Mouse (Mus musculus) monocyte, adult 5-6 weeks (primary cell): Measurements from ENCODE around the gene Dtnb. TPM values are rescaled to one million over a fixed set of nuclear protein-coding genes. Genes with fewer than 3 reads are reported as not detected.

Experiments
- ATAC-seq: fragments of 153-309, 156-312 bp; replicated peaks from 2 replicates; pipeline ENCODE4 v1.8.0; 2017; ENCODE audit warnings: mild to moderate bottlenecking; ENCODE audit not compliant: low TSS enrichment, insufficient number of reproducible peaks, severe bottlenecking, poor library complexity, low FRiP score
- total RNA-seq: library from RNA; stranded (forward); fragments of 200-1000, 200-491, 200-594 nt; gene quantifications from 3 replicates; pipeline ENCODE4 v1.2.3, GENCODE M21; 2017

Gene Dtnb
- total RNA-seq, 1 experiment from 2014 or later, result 16.8 TPM

DNA sequence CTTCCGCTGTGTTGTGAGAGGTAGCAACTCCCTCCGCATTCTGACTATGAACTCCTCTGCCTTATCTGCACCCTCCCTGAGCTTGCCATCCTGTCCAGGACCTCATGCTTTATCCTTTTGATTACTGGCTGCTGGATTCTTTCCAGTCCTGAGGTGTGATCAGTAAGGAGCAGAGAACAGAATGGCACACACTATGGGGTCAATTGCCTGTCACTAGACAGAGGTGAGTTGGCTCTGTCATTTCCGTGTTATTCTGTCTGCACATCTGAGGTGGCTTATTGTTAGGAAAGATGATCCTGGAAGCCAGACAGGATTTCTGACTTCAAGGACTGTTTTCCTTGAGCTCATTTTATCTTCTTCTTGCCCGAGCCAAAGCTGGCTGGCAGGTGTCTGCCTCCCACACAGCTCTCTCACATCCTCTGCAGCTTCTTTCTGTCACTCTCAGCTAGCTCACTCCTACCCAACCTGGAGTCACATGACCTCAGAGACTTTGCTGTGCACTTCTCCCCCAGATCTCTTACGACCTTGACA lies 3.7 kb upstream of the Dtnb start:
- ATAC-seq, result no peak

DNA sequence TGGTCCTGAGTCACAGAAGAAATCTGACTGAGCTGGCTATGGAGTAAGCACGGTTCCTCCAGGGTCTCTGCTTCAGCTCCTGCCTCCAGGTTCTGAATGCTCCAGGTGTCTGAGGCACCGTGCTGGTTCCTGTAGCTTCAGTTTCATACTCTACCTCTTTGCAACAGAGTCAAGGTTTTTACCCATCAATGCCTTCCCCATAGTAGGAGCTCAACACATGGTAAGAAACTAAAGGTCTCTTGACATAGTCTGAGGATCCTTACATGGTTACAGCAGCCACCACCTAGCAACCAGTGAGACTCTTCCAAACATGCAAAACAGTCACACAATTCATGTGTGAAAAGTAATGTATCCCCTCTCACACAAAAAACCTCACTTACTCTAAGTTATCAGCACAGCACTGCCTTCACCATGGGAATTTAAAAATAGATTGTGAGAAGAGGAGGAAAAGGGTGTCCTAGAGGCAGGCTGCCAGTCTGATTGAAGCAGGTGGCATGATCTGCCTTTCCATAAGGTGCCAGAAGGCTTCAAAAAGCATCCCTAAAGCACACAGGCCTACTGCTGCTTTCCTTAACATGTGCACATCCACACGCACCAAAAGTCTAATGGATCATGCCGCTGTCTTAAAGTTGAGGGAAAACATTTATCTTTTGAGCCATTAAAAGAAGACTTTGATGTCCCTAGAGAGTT lies 1.3 kb upstream of the Dtnb start:
- ATAC-seq, result no peak

- ATAC-seq, result 0 out of 2 replicates have a peak, but pooled peaks have one; percentile 29
Measured at GRCm38 (mm10) chr12:3572581-3573397, 608 bp downstream of the Dtnb start.

DNA sequence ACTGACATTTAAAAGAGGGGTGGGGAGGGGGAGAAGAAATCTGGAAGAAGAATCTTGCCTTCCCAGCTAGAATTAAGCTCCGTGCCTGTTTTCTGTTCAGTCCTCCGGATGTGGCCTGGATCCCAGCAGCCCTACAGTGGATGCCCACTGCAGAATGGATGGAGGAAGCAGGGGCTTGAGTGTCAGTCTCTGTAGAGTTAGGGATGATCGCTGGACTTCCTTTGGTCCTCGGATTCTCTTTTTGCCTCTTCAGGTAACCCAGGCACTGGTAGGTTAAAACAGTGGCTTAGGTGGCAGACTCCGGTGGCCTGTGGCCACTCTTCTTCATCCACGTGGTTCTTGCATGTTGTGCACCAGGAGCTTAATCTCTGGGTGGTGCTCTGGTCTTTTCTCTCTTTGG lies 1.2 kb downstream of the Dtnb start:
- ATAC-seq, result no peak

DNA sequence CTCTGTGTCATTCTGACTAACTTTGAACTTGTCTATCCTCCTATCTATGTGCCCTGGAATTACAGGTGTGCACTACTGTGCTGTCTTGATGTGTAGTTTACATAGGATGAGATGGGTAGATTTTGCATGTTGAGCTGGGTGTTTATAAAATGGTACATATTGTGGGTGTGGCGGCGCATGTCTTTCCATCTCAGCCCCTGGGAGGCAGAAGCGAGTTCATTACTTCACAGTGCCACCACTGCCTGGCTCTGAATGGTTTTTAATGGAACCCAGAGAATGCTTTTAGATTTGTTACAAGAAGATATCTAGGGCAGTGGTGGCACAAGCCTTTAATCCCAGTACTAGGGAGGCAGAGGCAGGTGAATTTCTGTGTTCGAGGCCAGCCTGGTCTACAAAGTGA lies 2.5 kb downstream of the Dtnb start:
- no peak for ATAC-seq

GRCm38 (mm10) chr12:3579958-3580530 lies 7.9 kb downstream of the Dtnb start:
- no peak for ATAC-seq

DNA sequence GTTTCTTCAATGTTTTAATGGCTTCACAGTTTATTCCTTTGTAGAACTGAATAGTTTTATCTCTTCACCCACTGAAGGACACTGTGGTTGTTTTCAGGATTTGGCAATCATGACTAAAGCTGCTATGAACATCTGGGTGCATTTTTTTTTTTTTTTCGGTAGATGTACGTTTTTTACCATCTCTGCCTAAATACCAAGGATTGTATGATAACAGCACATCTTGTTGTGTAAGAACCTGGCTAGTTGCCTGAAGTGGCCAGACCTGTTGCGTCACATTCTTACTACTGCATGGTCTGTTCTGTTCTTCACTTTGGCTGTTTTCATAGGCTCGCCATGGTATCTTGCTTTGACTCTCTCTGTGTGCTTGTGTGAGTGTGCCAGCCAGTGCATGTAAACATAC lies 10.4 kb downstream of the Dtnb start:
- ATAC-seq, result no peak

DNA sequence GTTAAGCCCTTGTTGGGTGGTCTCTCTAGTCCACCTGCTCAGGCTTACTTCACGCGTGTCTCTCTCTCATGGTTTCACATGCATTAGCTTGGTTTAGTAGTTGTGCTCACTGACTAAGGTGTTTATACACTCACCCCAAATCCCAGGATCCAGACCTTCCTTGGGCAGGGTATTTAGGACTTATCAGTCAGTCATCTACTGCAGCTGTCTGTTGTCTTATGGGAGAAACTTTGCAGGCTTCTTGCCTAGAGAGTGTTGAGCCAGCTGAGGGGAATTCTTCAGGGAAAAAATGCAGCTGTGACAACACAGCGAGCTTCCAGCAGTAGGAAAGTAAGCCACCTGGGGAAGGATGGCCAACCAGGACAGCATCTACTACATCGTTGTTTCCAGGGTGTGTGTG lies 13.3 kb downstream of the Dtnb start:
- ATAC-seq, result no peak

DNA sequence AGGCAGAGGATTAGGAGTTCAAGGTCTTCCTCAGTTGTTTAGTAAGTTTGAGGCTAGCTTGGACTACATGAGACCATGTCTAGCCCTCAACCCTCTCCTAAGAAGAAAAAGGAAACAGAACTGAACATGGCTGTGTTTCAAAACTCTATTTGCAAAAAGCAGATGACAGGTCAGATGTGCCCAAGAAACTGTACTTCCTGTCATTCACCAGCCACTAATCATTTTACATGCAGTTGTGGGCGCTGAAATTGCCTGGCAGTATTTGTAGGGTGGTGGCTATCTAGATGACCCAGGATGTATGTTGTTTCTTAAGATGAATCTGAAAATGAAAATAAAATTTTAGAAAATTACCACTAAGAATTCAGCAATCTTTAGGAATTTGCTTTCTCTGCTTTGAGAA lies 14.8 kb downstream of the Dtnb start:
- no peak for ATAC-seq

DNA sequence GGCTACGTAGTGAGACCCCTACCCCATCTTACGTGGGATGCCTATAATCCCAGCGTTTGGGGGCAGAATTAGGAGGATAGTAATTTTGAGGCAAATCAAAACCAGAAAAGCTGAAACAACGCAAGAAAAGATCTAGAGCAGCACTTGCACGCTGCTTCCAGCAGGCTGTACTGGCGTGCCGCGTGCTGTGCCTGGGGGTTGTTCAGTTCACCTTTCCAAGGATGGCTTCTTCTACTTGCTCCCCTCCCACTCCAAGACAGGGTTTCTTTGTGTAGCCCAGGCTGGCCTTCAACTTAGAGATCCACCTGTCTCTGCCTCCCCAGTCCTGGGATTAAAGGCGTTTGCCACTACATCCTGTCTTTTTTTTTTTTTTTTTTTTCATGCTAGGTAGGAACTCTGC lies 17.9 kb downstream of the Dtnb start:
- no peak for ATAC-seq

- no peak for ATAC-seq
Measured at GRCm38 (mm10) chr12:3591595-3591994, 19.4 kb downstream of the Dtnb start.

- no peak for ATAC-seq
Measured at GRCm38 (mm10) chr12:3602786-3603185, 30.6 kb downstream of the Dtnb start.

DNA sequence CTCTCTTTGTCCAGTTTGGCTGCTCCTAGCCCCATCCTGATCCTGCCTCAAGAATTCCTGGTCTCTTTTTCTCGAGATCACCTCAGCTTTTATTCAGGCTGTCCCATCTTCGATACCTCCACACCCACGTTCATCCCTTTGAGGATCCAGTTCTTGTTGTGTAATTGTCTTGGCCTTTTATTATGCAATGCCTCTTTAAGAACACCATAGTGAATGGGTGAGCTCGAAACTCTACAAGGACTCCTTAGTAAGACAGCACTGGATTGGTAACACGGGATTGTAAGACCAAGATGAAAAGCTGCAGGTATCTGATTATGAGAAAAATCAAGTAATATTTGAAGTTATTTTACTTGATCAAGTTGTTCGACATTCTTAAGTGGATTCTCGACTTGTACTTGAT lies 34.0 kb downstream of the Dtnb start:
- ATAC-seq, result no peak

GRCm38 (mm10) chr12:3609747-3610146 lies 37.6 kb downstream of the Dtnb start:
- ATAC-seq, result no peak

- no peak for ATAC-seq
Measured at GRCm38 (mm10) chr12:3611871-3612270, 39.7 kb downstream of the Dtnb start.

DNA sequence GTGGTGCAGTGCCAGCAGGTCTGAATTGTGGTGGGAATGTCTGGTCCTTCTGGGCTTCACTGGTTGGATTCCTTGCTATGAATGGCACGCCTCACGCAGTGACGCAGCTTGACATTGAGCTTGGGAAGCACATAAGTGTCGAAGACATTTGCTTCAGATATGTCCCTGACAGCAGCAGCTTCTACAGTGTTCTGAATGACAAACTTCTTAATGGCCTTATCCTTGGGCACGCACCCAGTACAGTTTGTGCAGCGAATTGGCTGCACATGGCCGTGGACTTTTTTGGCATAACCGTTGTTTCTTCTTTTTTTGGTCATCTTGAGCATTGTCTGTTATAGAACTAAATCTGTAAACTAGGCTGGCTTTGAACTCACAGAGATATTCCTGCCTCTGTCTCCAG lies 42.9 kb downstream of the Dtnb start:
- ATAC-seq, result no peak

- no peak for ATAC-seq
Measured at GRCm38 (mm10) chr12:3618144-3619020, 46.2 kb downstream of the Dtnb start.

DNA sequence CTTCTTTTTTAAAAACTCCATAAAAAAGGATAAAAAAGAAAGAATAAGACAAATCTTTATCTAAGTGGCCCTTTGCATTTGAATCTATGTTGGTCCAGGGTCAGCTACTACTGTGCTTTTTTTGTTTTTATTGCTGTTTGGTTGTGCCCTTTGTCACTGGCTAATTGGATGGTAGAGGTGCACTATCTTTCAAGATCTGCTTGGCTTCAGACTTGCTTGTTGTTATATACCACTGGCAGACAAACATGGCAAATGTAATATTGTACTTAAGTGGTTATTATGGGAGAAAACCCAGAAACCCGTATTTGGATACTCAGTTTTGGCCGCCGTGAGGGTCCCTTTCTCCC lies 46.8 kb downstream of the Dtnb start:
- ATAC-seq, result no peak

- no peak for ATAC-seq
Measured at GRCm38 (mm10) chr12:3626880-3627279, 54.7 kb downstream of the Dtnb start.
